Mouse (Mus musculus) heart, embryonic 14.5 days (tissue): ENCODE data around the gene Ugt1a7c. TPM values are rescaled to one million over a fixed set of nuclear protein-coding genes. Genes with fewer than 3 reads are reported as not detected.

Experiments used
- ATAC-seq: fragments of 200-750 bp; cut with Nextera tagmentation; 2 replicates; pipeline ENCODE4 v1.8.0; 2017; ENCODE audit warnings: low read depth, moderate TSS enrichment; ENCODE audit not compliant: insufficient number of reproducible peaks, insufficient read depth, low FRiP score
- H3K27ac ChIP-seq, 2 experiments: fragments of 200-500 bp in 1 of 2; fragments of 300-500 bp in 1 of 2; sonication (generic) in 1 of 2; replicated peaks in 1 of 2; 2 replicates each; pipeline ENCODE4 v1.5.1; 2012 to 2014; ENCODE audit warnings: low read depth in 2 of 2, low read length in 2 of 2, control low read depth in 1 of 2, mild to moderate bottlenecking in 1 of 2, mixed read lengths in 1 of 2; ENCODE audit not compliant: control insufficient read depth in 1 of 2, insufficient read depth in 1 of 2
- H3K27me3 ChIP-seq: fragments of 300-500 bp; sonication (generic); 2 replicates; pipeline ENCODE4 v1.6.1; 2014; ENCODE audit warnings: mild to moderate bottlenecking, low read length, control low read depth; ENCODE audit not compliant: control insufficient read depth, insufficient read depth
- H3K36me3 ChIP-seq: fragments of 300-500 bp; sonication (generic); 2 replicates; pipeline ENCODE4 v1.6.1; 2014; ENCODE audit warnings: mild to moderate bottlenecking, control low read depth, low read length, mixed read lengths; ENCODE audit not compliant: control insufficient read depth, insufficient read depth
- H3K4me1 ChIP-seq, 2 experiments: fragments of 200-500 bp in 1 of 2; fragments of 300-500 bp in 1 of 2; sonication (generic) in 1 of 2; 2 replicates each; pipeline ENCODE4 v1.6.1; 2012 to 2014; ENCODE audit warnings: low read length in 2 of 2, control low read depth in 1 of 2, mixed read lengths in 1 of 2; ENCODE audit not compliant: control insufficient read depth in 2 of 2, insufficient read depth in 2 of 2
- H3K4me2 ChIP-seq: fragments of 300-500 bp; sonication (generic); 2 replicates; pipeline ENCODE4 v1.6.1; 2014; ENCODE audit warnings: mild to moderate bottlenecking, low read length
- H3K4me3 ChIP-seq, 2 experiments: fragments of 200-500 bp in 1 of 2; fragments of 300-500 bp in 1 of 2; sonication (generic) in 1 of 2; 2 replicates each; pipeline ENCODE4 v1.5.1; 2012 to 2014; ENCODE audit warnings: low read length in 2 of 2, mild to moderate bottlenecking in 2 of 2, control low read depth in 1 of 2, low read depth in 1 of 2, moderate library complexity in 1 of 2; ENCODE audit not compliant: control insufficient read depth in 1 of 2, insufficient read depth in 1 of 2
- H3K9ac ChIP-seq: fragments of 300-500 bp; sonication (generic); 2 replicates; pipeline ENCODE4 v1.6.1; 2014; ENCODE audit warnings: mild to moderate bottlenecking, low read length
- H3K9me3 ChIP-seq: fragments of 300-500 bp; sonication (generic); 2 replicates; pipeline ENCODE4 v1.6.1; 2016; ENCODE audit warnings: low read length, control low read depth; ENCODE audit not compliant: control insufficient read depth
- WGBS: fragments of 180-500 bp; shearing (Covaris S2); extraction: QIAGEN DNeasy Blood & Tissue Kit; methylation state at CpG from one replicate; pipeline ENCODE4 v1.1.7; 2014; 5-methylcytosine and 5-hydroxymethylcytosine counted together
- polyA plus RNA-seq: library from polyadenylated mRNA; unstranded; fragments of >200 nt; fragmentation: Nextera tagmentation; extraction: Ambion mirVana; gene quantifications from 2 replicates; pipeline ENCODE4 v1.2.1, GENCODE M21; 2014

The Ugt1a7c gene
- polyA plus RNA-seq, 1 experiment from 2014 or later, result 1.0 TPM

DNA sequence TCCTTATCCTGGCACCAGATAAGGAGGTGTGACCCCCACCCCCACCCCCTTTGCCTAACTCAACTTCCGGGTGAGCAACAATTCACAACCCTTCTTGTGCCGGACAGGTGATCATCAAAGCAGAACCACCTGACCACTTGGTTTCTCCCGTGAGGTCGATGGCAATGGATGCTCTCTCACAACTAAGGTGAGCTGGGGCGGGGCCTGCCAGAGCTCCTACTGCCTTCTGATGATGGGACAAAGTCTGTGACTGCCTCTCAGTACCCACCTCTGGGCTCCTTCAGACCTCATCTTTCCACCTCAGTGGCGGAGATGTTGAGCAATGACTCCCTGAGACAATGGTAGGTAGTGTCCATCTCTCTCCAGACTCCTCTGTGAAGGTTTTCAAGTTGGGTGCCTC is 151.0 kb downstream of the Ugt1a7c start:
- Histone ChIP-seq H3K4me3 (no peak overlapping the region), H3K4me1 (no peaks in the 10 kb centered on the region), H3K36me3 (no peaks in the 10 kb centered on the region), H3K27ac (no peak overlapping the region), H3K4me2 (no peak overlapping the region), H3K9ac (no peak overlapping the region), H3K9me3 (peaks cover 94% of the 10 kb centered on the region), H3K27me3 (no peaks in the 10 kb centered on the region)
- WGBS, result 75% methylated on average over 6 of the region's 6 CpGs
- no peak for ATAC-seq

DNA sequence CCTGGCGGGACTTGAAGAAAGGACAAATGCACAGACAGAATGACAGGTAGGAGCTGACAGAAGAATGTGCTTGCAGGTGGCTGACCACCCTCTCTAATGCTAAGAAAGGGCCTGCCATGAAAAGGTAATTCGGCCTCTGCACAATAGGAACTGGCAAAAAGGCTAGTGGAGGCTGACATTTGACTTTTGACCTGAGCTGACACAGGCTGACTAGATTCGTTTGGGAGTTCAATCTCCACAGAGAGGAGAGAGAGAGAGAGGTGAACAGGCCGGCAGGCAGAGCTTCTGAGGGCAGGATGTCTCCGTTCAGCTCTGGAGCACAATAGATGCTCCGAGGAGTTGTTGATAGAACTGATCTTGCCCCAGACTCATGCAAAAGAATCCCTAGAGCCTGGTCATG is 151.5 kb downstream of the Ugt1a7c start:
- H3K27me3 ChIP-seq, result no peaks in the 10 kb centered on the region
- H3K27ac ChIP-seq, result no peak overlapping the region
- no peak for ATAC-seq
- H3K36me3 ChIP-seq, result no peaks in the 10 kb centered on the region
- H3K9me3 ChIP-seq, result peaks cover 94% of the 10 kb centered on the region
- no peaks in the 10 kb centered on the region for H3K4me1 ChIP-seq
- no peak overlapping the region for H3K9ac ChIP-seq
- no peak overlapping the region for H3K4me3 ChIP-seq
- H3K4me2 ChIP-seq, result no peak overlapping the region
- WGBS, result 40% methylated on average over 6 of the region's 6 CpGs

DNA sequence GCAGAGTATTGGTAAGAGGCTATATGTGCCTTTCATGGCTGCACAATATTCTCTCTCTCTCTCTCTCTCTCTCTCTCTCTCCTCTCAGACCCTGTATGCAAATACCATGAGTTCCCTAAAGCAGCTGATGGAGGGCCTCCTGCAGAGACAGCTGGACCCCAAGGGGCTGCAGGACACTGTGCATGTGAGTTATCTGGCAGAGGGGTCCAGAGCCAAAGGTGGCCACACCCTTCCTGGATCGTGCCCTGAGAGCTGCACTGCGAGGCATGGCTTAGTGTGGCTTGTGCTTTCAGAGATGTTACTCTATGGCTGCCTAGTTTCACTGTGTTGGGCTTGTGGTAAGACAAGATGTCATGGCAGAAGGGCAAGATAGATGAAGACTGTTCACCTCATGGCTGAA is 152.8 kb downstream of the Ugt1a7c start:
- Histone ChIP-seq H3K4me2 (no peak overlapping the region), H3K9ac (no peak overlapping the region), H3K4me1 (no peaks in the 10 kb centered on the region), H3K4me3 (no peak overlapping the region), H3K9me3 (peaks cover 92% of the 10 kb centered on the region), H3K36me3 (no peaks in the 10 kb centered on the region), H3K27ac (no peak overlapping the region), H3K27me3 (no peaks in the 10 kb centered on the region)
- 42% methylated on average over 2 of the region's 2 CpGs for WGBS
- no peak for ATAC-seq

DNA sequence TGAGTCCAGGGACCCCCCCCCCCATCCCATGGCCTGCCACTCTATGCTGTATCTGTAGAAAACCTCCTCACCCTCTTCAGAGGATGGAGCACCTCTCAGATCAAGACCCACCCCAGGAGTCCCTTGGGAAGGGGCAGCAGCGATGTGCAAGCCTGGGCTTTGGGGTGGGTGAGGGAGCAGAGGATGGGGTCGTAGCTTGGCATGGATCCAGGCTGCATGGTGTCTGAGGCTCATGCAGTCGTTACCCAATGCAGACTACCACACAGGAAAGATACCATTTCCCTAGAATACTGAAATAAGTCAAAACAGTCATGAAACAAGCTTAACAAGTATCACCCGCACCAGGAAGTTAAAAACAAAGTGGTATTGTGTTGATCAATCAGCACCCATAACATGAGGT is 153.8 kb downstream of the Ugt1a7c start:
- Histone ChIP-seq H3K4me2 (no peak overlapping the region), H3K9me3 (peaks cover 94% of the 10 kb centered on the region), H3K4me1 (no peaks in the 10 kb centered on the region), H3K36me3 (no peaks in the 10 kb centered on the region), H3K9ac (no peak overlapping the region), H3K4me3 (no peak overlapping the region), H3K27me3 (no peaks in the 10 kb centered on the region), H3K27ac (no peak overlapping the region)
- ATAC-seq, result no peak
- WGBS, result 59% methylated on average over 4 of the region's 4 CpGs

DNA sequence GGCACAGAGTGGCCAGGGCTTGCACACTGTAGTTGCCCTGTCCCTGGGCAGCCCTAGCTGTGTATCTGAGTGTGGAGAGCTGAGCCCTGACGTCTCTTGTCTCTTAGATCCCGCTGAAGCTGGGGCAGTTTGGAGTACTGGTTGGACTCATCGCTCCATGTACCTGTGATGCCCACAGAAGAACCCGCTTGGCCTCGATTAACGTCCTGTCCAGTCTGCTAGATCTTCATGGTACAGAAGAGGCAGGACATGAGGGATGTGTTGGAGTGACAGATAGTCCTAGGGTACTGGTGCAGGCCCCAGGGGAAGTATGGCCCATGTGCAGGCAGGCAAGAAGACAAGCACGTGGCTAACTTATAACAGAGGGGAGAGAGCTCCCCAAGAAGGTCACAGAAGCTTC is 154.7 kb downstream of the Ugt1a7c start:
- WGBS, result 69% methylated on average over 7 of the region's 7 CpGs
- no peak for ATAC-seq
- peaks cover 95% of the 10 kb centered on the region for H3K9me3 ChIP-seq

DNA sequence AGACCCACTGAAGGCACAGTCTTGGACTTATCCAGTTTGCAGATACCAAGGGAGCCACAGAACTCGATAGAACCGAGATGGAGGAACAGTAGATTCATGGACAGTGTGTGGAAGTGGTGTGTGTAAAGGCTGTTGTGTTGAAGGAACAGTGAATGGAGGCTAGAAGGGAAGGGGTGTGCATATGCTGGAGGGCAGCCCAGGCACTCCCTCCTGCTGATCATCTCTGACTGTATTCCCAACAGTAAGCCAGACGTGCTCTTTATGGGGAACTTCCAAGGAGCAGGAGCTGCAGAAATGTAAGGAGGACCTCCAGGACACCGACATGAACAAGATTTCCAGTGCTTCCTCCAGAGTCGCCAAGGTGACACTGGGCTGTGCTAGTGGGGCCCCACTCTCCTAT is 155.2 kb downstream of the Ugt1a7c start:
- H3K9me3 ChIP-seq, result peaks cover 95% of the 10 kb centered on the region
- 70% methylated on average over 5 of the region's 5 CpGs for WGBS
- H3K4me3 ChIP-seq, result no peak overlapping the region
- no peak overlapping the region for H3K27ac ChIP-seq
- H3K9ac ChIP-seq, result no peak overlapping the region
- H3K27me3 ChIP-seq, result no peaks in the 10 kb centered on the region
- no peak overlapping the region for H3K4me2 ChIP-seq
- no peaks in the 10 kb centered on the region for H3K36me3 ChIP-seq
- H3K4me1 ChIP-seq, result no peaks in the 10 kb centered on the region
- ATAC-seq, result no peak

More for the DNA sequence above, 154.7 kb downstream of the Ugt1a7c start:
- H3K4me3 ChIP-seq, result no peak overlapping the region
- H3K4me2 ChIP-seq, result no peak overlapping the region
- H3K4me1 ChIP-seq, result no peaks in the 10 kb centered on the region
- H3K9ac ChIP-seq, result no peak overlapping the region
- no peaks in the 10 kb centered on the region for H3K27me3 ChIP-seq
- H3K36me3 ChIP-seq, result no peaks in the 10 kb centered on the region
- no peak overlapping the region for H3K27ac ChIP-seq

DNA sequence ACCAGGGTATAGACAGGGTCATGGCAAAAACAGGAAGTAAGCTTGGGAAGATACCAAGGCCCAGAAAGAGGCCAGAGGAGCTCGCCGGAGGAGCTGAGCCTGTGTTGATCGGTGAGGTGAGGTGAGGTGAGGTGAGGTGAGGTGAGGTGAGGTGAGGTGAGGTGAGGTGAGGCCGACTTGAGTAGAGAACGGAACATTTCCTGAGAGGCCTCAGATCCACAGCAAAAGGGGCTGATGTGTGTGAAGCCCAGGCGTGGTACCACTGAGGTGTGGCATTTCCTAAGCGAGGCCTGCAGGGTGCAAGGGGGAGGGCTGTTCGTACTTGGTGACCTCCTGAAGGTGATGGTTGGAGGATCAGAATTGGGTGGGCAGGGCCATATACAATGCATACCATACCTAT is 158.2 kb downstream of the Ugt1a7c start:
- H3K36me3 ChIP-seq, result no peaks in the 10 kb centered on the region
- no peaks in the 10 kb centered on the region for H3K27me3 ChIP-seq
- WGBS, result 70% methylated on average over 8 of the region's 8 CpGs
- ATAC-seq, result no peak
- H3K9me3 ChIP-seq, result peaks cover 87% of the 10 kb centered on the region
- H3K4me1 ChIP-seq, result no peaks in the 10 kb centered on the region
- no peak overlapping the region for H3K27ac ChIP-seq
- no peak overlapping the region for H3K4me2 ChIP-seq
- no peak overlapping the region for H3K4me3 ChIP-seq
- no peak overlapping the region for H3K9ac ChIP-seq

DNA sequence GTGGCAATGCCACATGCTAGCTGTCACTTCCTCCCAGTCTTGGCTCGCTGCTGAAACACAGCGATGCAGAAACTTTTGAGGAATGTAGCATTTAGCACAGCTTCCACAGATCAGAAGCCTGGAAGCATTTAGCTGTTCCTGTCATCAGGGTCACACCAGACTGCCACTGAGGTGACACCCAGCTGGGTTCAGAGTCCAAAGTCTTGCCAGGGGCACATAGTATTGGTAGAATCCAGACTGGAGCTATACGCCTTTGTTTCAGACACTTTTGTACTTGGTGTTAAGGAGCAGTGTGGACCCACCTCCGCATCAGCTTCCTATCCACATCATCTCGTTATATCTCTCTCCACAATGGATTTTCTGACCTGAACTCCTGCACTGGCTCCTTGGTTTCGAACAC is 158.7 kb downstream of the Ugt1a7c start:
- H3K36me3 ChIP-seq, result no peaks in the 10 kb centered on the region
- H3K4me1 ChIP-seq, result no peaks in the 10 kb centered on the region
- H3K4me3 ChIP-seq, result no peak overlapping the region
- H3K9me3 ChIP-seq, result peaks cover 82% of the 10 kb centered on the region
- no peak for ATAC-seq
- H3K27ac ChIP-seq, result no peak overlapping the region
- H3K9ac ChIP-seq, result no peak overlapping the region
- H3K4me2 ChIP-seq, result no peak overlapping the region
- H3K27me3 ChIP-seq, result no peaks in the 10 kb centered on the region
- 61% methylated on average over 6 of the region's 6 CpGs for WGBS
